Mouse (Mus musculus) stomach, postnatal 0 days (tissue): Measurements from ENCODE around the gene Sumf1. TPM values are rescaled to one million over a fixed set of nuclear protein-coding genes. Genes with fewer than 3 reads are reported as not detected.

ENCODE experiments used
- ATAC-seq: fragments of 200-750 bp; cut with Nextera tagmentation; 2 replicates; pipeline ENCODE4 v1.8.0; 2017; ENCODE audit not compliant: low FRiP score, low TSS enrichment
- DNase-seq: peaks from one replicate; pipeline ENCODE4 v3.0.0-alpha.2; 2016; ENCODE audit warnings: low spot score
- H3K27ac ChIP-seq: fragments of 300-500 bp; sonication (generic); replicated peaks from 2 replicates; pipeline ENCODE4 v1.5.1; 2014; ENCODE audit warnings: mild to moderate bottlenecking, control low read depth
- H3K27me3 ChIP-seq: fragments of 300-500 bp; sonication (generic); 2 replicates; pipeline ENCODE4 v1.6.1; 2014; ENCODE audit warnings: low read length; ENCODE audit not compliant: control insufficient read depth, insufficient read depth
- H3K36me3 ChIP-seq: fragments of 300-500 bp; sonication (generic); 2 replicates; pipeline ENCODE4 v1.6.1; 2014; ENCODE audit warnings: low read length, mixed read lengths; ENCODE audit not compliant: control insufficient read depth, insufficient read depth
- H3K4me1 ChIP-seq: fragments of 300-500 bp; sonication (generic); replicated peaks from 2 replicates; pipeline ENCODE4 v1.6.1; 2014; ENCODE audit warnings: antibody characterized with exemption; ENCODE audit not compliant: control insufficient read depth, insufficient read depth
- H3K4me2 ChIP-seq: fragments of 300-500 bp; sonication (generic); replicated peaks from 2 replicates; pipeline ENCODE4 v1.6.1; 2014; ENCODE audit warnings: low read depth, mild to moderate bottlenecking, control low read depth, moderate library complexity
- H3K4me3 ChIP-seq: fragments of 300-500 bp; sonication (generic); 2 replicates; pipeline ENCODE4 v1.5.1; 2014; ENCODE audit warnings: low read depth, low read length, control low read depth
- H3K9ac ChIP-seq: fragments of 300-500 bp; sonication (generic); 2 replicates; pipeline ENCODE4 v1.6.1; 2014; ENCODE audit warnings: mild to moderate bottlenecking, low read length, control low read depth, mixed read lengths
- H3K9me3 ChIP-seq: fragments of 300-500 bp; sonication (generic); 2 replicates; pipeline ENCODE4 v1.6.1; 2016; ENCODE audit warnings: low read length; ENCODE audit not compliant: control insufficient read depth
- CTCF ChIP-seq: IDR thresholded peaks from 2 replicates; pipeline ENCODE4 v1.5.1; 2016; ENCODE audit warnings: antibody characterized with exemption, low read depth, mild to moderate bottlenecking, moderate library complexity
- EP300 ChIP-seq: optimal IDR thresholded peaks from 2 replicates; pipeline ENCODE3; 2016; ENCODE audit warnings: antibody characterized with exemption
- WGBS: fragments of 180-500 bp; shearing (Covaris S2); extraction: QIAGEN DNeasy Blood & Tissue Kit; methylation state at CpG from one replicate; pipeline ENCODE4 v1.1.7; 2014; 5-methylcytosine and 5-hydroxymethylcytosine counted together
- polyA plus RNA-seq: library from polyadenylated mRNA; unstranded; fragments of >200 nt; fragmentation: Nextera tagmentation; extraction: Ambion mirVana; gene quantifications from 2 replicates; pipeline ENCODE4 v1.2.1, GENCODE M21; 2015

The Sumf1 gene
- polyA plus RNA-seq = 20.0 and 20.5 TPM in 2 replicates

DNA sequence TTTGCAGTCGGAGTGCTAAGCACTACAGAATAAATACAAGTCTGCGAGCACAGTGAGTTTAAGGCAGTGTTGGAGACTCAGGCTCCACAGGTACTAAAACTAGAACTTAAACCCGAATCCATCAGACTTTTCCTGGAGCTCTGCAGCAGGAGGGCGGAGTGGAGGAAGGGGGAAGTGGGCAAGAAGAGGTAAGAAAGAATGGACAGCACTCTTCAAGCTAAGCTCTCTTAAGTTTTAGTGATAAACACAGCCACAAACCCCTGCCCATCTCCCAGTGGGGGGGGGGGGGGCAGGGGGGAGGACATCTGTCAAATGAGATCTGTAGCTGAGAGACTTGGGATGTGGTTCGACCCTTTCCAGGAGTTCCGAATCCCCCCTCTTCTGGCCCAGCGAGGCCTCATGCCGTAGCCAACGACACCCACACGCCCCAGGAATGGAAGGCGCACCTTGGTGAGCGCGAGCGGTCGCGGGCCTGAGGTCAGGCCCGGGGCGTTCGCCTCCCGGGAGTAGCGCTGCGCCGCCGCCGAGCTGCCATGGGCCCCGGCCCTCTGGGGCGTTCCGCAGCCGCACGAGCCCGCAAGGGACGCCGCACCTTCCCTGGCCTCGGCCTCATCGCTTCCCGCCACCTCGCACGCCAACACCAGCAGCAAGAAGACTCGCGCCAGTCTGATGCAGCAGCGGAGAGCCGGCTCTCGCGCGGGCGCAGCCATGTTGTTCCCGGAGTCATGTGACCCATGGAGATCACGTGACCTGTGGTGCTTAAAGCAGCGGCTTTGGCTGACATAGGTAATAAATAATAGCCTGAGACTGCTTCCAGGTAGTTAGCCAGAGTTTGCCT lies at the start of gene Sumf1:
TSS of gene Sumf1 (minus strand) at position 736 of the 838 bp plus-strand sequence.
- H3K27me3 ChIP-seq = no peaks in the 10 kb centered on the region
- ATAC-seq (peak; percentile 93), DNase-seq (peak; percentile 92)
- 5% methylated on average over 48 of the region's 49 CpGs for WGBS
- peak within 1 kb of the TSS; percentile 95 for H3K4me2 ChIP-seq
- peak within 1 kb of the TSS; percentile 75 for H3K4me3 ChIP-seq
- 0 out of 2 replicates have a peak, but pooled peaks cover 4% of the 10 kb centered on the region for H3K4me1 ChIP-seq
- H3K36me3 ChIP-seq = no peaks in the 10 kb centered on the region
- peak within 1 kb of the TSS; percentile 81 for H3K9ac ChIP-seq
- H3K27ac ChIP-seq = no peak within 1 kb of the TSS; the same call in 1 of the 2 replicates
- TF ChIP-seq EP300 (no peak), CTCF (no peak)
- H3K9me3 ChIP-seq = no peaks in the 10 kb centered on the region

DNA sequence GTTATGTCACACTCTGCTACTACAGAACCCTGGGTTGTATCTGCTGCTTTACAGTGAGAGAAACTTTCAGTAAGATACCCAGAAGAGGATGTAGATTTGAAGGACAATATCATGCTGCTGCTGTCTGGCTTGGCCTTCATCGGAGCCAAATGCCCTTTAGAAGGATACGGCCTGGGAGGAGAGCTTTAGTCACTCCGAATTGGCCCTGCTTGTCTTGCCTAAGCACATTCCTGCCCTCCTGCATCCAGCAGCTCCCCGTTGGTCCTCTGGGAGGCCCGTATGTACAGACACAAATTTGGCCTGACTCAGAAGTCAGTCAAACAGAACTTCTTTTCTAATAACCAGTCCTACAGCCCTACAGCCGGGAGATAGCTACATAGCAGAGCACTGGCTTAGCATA lies 49.2 kb upstream of the Sumf1 start:
- 55% methylated on average over 6 of the region's 6 CpGs for WGBS
- no peaks in the 10 kb centered on the region for H3K36me3 ChIP-seq
- H3K4me1 ChIP-seq = 0 out of 2 replicates have a peak, but pooled peaks cover 2% of the 10 kb centered on the region
- peak; percentile 9; the same call in 1 of the 2 replicates for TF ChIP-seq CTCF
- no peak for TF ChIP-seq EP300
- H3K9ac ChIP-seq = no peak overlapping the region
- H3K27me3 ChIP-seq = no peaks in the 10 kb centered on the region
- ATAC-seq (no peak), DNase-seq (no peak)
- 0 out of 2 replicates have a peak overlapping the region, but pooled peaks have one; percentile 25 for H3K27ac ChIP-seq
- no peak overlapping the region for H3K4me2 ChIP-seq
- H3K4me3 ChIP-seq = no peak overlapping the region
- H3K9me3 ChIP-seq = no peaks in the 10 kb centered on the region

DNA sequence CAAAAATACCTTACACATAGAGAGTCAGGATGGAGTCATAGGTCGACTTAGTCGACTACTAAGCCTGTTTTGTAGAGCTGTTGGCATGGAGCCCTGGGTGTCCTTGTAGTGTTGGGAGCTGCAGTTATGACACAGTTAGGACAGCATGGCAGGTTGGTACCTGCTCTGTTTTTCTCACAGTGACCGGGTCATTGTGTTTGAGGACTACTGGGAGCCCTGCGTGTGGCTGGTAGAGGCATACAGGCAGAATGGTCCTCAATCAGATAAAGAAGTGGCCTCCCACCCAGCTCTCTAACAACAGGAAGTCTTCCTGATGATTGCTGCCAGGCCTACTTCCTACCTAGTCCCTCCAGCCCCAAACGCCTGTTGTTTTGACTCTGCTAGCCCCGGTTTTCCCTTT lies 47.7 kb upstream of the Sumf1 start:
- ATAC-seq = no peak
- no peaks in the 10 kb centered on the region for H3K27me3 ChIP-seq
- 40% methylated on average over 6 of the region's 6 CpGs for whole genome bisulfite sequencing
- H3K4me2 ChIP-seq = no peak overlapping the region
- H3K9me3 ChIP-seq = no peaks in the 10 kb centered on the region
- DNase-seq = no peak
- TF ChIP-seq EP300 = no peak
- TF ChIP-seq CTCF = no peak
- H3K9ac ChIP-seq = no peak overlapping the region
- H3K4me1 ChIP-seq = 0 out of 2 replicates have a peak, but pooled peaks cover 2% of the 10 kb centered on the region
- no peak overlapping the region for H3K4me3 ChIP-seq
- no peaks in the 10 kb centered on the region for H3K36me3 ChIP-seq
- H3K27ac ChIP-seq = no peak overlapping the region; the same call in 1 of the 2 replicates

DNA sequence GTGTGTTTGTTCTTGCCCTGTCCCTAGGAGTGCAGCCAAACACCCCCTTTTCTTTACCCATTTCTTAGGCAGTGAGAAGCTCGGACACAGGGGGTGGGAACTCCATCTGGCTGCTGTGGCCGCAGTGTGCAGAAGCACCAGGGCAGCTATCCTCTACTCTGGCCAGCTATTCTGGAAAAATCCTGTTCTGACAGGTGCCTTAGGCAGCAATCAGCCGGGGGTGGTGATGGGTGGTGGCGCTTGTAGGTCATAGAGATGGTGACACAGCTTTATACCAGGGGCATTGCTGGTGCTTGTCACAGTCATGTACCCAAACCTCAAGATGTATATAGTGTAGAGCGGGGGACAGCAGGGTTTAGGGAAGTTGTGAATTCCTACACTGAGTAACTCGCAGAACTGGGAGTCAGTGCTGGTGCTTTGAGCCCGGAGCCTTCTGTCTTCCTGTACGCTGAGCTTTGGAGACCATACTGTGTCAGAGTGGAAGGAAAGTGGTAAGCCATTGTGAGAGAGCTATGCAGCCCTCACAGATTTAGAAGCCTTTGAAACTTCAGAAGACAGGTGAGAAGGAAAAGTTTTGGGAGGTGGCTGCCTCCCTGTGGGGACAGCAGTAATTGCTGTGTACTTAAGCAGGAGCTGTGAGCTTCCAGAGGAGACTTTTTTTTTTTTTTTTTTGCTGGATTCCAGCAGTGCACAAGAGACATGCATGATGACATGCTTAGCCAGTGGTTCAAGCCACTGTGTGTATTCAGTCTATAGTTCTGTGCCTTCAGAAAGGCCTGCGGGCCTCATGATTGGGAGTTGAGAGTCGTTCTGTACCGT lies 46.7 kb upstream of the Sumf1 start:
- Histone ChIP-seq H3K4me2 (no peak overlapping the region), H3K9me3 (no peaks in the 10 kb centered on the region), H3K4me1 (0 out of 2 replicates have a peak, but pooled peaks cover 2% of the 10 kb centered on the region), H3K36me3 (no peaks in the 10 kb centered on the region), H3K27me3 (no peaks in the 10 kb centered on the region), H3K9ac (no peak overlapping the region), H3K27ac (no peak overlapping the region), H3K4me3 (no peak overlapping the region)
- ATAC-seq (no peak; the same call in 1 of the 2 replicates), DNase-seq (no peak)
- 72% methylated on average over 11 of the region's 11 CpGs for WGBS
- TF ChIP-seq CTCF (peak; percentile 49), EP300 (no peak)

DNA sequence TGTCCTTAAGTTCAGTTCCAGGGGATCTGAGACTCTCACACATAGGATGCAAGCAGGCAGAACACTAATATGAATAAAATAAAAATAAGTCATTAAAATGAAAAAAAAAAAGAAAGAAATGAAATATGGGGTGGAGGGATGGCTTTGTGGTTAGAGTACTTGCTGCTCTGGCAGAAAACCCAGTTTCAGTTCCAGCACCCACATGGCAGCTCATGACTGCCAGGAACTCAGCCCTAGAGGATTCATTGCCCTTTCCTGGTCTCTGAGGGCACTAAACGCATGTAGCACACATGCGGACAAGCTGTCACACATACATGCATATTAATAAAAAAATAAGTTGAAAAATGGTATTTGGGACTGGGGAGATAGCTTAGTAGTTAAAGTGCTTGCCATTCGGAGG lies 45.2 kb upstream of the Sumf1 start:
- ATAC-seq (no peak), DNase-seq (no peak)
- H3K4me3 ChIP-seq = no peak overlapping the region
- TF ChIP-seq EP300 (no peak), CTCF (no peak)
- H3K27me3 ChIP-seq = no peaks in the 10 kb centered on the region
- WGBS = 85% methylated on average over 3 of the region's 3 CpGs
- H3K4me2 ChIP-seq = no peak overlapping the region
- no peaks in the 10 kb centered on the region for H3K9me3 ChIP-seq
- H3K4me1 ChIP-seq = no peaks in the 10 kb centered on the region
- H3K9ac ChIP-seq = no peak overlapping the region
- H3K36me3 ChIP-seq = no peaks in the 10 kb centered on the region
- no peak overlapping the region for H3K27ac ChIP-seq
